Mouse (Mus musculus): ENCODE data around the gene Coro2b.

Gene Coro2b

DNA sequence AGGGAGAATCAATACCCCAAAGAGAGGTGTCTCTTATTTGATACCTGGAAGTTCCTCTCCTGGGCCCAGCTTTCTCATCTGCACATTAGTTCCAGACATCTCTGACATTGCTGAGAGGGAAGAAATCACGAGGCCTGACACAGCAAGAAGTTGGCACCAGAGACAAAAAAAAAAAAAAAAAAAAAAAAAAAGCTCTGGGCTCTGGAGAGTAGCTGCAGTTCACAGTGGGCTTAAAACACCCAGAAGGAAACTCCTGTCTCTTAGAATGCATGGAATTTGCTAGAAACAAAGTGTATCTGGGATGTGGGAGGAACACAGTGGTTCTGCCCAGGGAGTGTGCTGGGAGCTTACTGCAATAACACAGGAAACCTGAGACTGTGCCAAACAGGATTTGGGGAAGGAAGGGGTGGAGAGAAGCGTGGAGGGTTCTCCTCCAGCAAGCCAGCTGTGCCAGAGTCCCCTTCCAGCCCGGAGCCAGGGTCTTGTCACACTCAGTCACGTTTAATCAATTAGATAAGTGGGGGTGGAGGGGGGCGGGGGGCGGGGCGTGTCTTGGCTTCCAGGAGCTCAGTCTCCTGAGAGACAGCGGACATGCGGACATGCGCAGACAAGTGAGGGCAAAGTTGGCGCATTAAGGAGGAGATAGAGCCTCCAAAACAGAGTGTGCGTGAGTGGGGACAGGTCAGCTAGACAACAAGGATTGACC lies 101.1 kb downstream of the Coro2b start:
- peak; percentile 78 to 90 for DNase-seq

DNA sequence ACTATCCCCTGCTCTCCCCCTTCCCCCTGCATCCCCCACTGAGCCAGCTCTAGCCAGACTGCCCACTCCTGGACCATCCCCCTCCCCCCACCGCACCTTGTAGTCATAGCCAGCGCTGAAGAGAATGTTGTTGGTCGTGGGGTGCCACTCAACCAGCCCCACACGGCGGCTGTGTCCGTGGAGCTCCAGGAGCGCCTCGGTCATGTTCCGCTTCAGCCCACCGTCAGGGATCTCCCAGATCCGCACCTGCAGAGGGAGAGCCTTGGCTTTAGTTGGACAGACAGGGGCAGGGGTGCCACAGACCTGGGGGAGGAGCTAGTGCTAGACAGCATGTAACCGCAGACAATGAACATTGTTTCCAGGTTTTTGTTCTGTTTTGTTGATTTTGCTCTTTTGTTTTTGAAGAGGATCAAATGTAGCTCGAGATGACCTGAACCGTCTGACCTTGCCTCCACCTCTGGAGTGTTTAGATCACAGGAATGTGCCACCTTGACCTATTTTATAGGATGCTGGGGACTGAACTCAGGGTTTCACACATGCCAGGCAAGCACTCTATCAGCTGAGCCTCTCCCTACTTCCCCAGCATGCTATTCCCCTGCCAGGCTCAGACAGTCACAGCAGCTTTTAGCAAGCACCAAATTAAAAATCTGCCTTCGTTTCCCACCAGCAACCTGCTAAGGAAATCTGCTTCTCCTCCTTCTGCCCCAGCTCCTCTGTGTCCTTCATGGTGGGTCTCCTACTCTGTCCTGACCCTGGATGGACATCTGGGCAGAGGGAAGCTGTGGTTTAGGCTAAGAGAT lies 104.4 kb downstream of the Coro2b start:
- no peak for DNase-seq

DNA sequence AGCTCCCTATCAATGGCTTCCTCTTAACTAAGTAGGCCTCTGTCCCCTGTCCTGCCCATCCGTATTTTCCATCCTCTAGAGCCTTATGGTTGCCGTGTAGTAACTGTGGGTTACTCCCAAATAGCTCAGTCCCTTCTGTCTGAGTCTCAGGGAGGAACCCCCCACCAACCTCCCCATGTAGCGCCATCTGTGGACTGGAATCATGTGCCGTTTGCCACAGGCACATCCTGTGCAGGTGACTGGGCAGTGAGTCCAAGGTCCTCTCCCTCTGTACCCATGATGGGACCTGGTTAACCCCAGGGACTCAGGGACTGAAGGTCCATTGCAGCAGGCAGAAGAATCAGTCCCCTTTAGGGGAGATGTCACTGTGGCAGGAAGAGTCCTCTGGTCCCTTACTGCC lies 106.1 kb downstream of the Coro2b start:
- no peak for DNase-seq

DNA sequence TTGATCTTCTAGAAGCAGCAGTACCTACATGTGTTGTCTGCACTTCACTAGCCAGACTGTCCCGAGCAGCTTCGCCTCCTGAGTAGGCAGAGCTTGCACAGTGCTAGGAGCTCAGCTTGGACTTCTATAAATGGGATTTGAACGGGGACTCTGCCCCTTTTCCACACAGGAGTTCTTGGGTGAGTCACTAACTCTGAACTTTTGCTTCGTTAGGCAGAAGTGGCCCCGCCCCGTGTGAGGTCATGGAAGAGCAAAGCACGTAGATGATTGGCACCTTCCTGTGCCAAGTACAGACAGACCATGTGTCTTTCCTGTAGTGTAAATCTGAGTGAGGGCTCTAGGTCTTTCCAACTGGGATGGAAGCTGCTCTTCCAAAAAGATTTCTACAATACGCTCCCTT lies 109.8 kb downstream of the Coro2b start:
- peak; percentile 59 to 80 for DNase-seq

DNA sequence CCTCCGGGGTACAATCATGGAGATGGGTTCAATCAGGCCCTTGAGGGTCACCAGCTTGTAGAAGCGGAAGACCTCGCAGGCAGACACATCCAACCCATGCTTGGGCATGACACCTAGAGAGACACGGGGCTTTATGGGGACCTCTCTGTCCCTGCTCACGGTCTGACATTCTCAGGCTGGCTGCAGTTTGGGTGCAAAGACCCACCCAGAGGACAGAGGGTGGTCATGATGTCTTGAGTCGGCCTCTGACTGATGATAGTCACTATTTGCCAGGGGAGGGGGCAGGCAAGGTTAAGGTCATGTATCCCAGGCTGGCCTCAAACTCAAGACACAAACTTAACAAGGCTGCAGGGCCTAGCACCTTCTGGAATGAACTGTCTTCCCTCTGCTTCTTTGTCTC lies 110.3 kb downstream of the Coro2b start:
- no peak for DNase-seq

DNA sequence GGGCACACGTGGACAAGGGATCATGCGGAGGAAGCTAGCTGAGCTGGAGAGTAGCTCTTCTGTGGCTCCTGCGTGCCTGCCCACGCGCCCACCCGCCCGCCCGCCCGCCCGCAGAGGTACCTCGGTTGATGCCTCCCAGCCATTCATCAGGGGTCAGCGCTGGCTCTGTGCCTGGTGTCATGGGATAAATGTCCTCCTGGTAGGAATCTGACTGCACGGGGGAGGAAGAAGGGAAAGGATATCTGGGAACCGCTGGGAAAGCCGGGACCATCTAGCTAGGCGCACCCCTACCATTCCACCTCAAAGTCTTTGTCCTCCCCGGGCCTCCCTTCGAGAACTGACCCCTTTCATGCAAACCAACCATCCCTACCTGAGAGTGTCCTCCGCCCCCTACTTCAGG lies 110.8 kb downstream of the Coro2b start:
- DNase-seq = no peak

DNA sequence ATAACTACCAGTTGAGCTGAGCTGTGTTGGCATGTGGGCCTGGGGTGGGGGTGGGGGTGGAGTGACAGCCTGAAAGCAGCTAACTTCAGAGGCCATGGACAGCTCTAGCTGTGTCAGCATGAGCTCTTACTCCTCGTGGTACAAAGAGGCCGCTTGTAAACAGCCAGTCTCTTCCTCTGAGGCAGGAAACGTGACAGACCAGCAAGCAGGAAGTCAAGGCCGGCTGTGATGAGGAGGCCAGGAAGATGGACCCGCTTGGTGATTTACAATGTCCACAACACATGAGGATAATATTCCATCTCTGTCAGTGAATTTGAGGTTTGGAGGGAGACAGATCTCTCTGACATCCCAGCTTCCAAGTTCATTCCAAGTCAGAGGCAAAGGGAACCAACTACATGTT lies 111.6 kb downstream of the Coro2b start:
- DNase-seq = no peak

DNA sequence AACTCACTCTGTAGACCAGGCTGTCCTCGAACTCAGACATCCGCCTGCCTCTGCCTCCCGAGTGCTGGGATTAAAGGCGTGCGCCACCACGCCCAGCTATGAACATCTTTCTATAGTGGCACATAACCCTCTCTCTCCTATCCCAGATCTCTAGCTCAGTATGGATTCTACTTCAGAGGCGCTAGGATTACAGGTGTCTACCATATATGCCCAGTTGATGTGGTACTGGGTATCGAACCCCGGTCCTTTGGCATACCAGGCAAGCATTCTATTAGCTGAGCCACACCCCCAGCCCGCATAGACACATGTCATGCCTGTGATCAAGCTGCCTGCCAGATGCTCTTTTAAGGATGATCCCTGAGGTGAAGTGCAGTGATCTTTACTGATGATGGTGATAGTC lies 113.0 kb downstream of the Coro2b start:
- no peak for DNase-seq

DNA sequence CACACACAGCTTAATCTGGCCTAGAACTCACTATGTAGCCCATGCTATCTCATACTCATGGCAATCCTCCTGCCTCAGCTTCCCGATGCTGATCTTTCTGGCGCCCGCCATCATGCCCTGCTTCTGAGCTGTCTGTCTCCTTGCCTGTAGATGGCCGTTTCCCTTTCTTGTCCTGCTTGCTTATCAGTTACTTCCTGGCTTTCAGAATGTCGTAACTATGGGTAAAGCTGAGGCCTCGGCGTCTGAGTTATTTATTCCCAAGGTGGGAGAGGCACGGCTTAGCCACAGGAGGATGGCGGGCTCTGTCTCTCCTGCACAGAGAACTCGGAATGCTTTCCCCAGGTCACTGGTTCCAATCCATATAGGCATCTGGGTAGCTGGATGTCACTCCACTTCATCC lies 113.9 kb downstream of the Coro2b start:
- no peak for DNase-seq

DNA sequence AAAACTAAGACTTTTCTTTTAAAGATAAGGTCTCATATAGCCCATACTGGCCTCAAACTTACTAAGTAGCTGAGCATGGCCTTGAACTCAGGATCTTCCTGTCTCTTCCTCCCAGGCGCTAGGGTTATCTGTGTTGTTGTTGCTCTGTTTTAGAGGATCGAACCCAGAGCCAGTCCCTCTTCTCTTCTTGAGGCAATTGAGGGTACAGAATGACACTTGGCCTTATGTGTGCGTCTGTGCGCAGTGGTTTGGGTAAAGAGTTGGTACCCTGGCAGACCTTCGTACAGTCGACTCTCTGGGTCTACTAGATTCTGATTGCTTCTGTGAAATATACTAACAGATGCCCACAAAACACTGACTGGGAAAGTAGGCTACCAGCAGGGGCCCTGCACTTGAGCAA lies 114.9 kb downstream of the Coro2b start:
- no peak for DNase-seq

DNA sequence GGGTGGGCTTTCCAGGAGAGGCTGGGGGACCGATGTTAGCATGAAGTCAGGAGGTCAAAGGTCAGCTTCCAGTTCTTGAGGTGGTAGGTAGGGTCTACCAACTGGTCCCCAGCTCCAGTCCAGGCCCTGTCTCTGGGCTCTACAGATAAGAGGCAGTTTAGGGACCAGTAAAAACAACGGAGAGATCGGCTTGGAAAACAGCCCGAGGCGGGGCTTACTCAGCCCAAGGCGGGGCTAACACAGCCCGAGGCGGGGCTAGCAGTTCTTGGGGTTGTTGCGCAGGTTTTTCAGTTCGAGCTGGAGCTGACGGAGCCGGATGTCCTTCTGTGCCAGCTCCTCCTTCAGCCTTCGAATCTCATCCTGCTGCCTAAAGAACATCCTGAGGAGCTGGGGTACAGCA lies 115.8 kb downstream of the Coro2b start:
- peak; percentile 85 to 91 for DNase-seq

DNA sequence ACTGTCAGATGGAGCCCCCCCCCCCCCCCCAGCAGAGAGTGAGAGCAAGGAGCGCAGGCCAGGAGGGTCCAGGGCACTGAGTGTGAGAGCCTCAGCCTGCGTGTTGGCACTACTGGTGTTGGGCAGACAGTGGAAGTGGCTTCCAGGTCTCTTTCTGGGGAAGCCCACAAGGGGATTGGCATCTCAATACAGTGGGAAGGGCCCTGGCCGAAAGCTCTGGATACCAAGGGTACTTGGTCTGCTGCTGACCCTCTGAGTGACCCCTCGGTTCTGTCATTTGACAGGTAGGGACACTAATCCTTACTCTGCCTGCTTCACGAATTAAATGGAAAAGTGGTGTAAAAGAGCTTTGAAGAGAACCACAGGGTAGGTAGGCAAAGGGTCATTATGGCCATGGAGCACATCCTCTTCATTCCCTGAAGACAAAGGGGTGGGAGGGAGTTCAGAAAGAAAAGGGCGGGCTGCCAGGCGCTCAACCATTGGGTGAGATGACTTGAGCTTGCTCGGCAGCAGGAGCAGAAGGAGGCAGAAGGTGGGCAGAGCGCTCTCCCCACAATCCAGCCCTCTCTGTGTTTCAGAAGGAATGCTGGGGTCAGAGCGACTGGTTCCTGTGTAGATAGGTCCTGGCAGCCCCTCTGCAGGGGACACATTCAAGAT lies 116.5 kb downstream of the Coro2b start:
- no peak for DNase-seq

DNA sequence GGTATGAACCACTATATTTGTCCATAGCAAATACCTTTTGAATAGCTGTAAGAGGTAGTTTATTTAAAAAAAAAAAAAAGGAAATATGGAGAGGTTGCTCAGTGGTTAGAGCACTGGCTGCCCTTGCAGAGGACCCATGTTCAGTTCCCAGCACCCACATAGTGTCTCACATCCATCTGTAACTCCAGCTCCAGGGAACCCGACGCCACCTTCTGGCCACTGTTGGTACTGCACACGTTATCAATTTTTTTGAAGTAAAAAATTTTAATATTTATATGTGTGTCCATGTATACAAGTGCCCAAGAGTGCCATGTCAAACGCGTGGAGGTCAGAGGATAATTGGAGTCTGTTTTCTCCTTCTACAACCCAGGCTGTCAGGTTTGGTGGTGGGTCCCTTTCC lies 118.1 kb downstream of the Coro2b start:
- no peak for DNase-seq

DNA sequence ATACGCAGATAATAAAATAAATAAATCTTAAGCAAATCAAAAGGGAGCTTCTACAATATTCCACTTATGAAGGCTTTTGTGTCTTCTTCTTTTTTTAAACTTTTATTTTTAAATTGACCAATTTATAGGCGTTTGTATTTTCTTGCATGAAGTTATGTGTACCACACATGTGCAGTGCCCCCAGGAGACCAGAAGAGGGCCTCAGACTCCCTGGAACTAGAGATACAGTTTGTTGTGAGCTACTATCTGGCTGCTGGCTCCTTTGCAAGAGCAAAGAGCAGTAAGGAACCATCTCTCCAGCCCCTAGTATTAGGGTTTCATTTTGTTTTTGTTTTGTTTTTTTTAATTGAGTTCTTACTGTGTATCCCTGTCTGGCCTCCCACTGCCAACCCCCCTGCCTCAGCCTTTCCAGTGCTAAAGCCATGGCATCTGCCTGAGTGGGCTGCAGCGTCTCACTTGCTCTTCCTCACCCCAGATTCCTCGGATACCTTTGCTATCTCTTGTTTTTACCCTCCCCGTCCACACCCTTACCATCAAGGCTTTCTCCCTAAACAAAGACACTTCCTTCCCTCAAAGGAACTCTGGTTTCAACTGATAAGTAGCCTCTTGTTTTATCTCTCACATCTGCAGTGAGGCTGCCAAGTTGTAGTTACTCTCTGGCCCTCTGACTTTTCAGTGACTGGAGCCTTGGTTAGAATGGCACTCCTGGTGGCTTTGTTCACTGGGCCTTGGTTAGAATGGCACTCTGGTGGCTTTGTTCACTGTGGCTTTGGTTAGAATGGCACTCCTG lies 129.3 kb downstream of the Coro2b start:
- peak in 1 of 2 experiments; percentile 45 for DNase-seq

DNA sequence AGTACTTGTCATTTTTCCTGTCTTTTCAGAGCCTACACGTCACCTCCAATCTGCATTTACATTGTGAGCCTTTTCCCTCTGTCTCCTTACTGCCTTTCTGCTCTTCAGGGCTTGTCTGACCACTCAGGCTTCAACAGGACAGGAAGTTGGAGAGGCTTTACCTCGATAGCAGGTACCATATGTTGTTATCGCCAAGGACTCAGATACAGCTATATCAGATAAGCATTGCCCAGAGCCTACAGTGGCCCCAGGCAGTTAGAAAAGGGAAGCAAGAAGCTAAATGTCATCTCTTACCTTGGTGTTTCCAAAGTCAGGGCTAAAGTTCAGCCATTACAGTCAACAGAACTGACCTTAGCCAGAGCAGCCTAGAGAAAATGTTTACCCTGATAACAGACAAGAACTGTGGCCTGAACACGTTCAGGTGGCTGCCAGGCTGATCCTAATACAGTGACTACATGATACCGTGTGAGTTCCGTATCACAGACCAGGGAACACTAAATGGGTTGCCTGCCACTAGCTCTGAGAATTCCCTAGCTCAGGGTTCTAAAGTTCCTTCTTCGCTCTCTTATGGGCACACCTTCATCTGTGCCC lies 130.3 kb downstream of the Coro2b start:
- DNase-seq = no peak

DNA sequence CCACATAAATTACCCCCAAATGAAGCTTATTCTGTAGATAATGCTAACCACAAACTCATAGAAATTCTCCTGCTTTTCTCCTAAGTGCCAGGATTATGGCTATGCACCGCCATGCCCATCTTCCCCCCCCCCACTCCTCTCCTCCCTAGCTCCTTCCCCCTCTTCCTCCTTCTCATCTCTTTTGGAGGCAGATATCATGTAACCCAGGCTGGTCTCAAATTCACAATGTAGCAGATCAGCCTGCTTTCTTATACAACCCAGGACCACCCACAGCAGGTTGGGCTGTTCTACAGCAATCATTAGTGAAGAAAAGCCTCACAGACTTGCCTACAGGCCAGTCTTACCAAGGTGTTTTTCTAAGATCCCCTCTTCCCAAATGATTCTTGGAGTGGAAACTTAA lies 135.3 kb downstream of the Coro2b start:
- DNase-seq = no peak

DNA sequence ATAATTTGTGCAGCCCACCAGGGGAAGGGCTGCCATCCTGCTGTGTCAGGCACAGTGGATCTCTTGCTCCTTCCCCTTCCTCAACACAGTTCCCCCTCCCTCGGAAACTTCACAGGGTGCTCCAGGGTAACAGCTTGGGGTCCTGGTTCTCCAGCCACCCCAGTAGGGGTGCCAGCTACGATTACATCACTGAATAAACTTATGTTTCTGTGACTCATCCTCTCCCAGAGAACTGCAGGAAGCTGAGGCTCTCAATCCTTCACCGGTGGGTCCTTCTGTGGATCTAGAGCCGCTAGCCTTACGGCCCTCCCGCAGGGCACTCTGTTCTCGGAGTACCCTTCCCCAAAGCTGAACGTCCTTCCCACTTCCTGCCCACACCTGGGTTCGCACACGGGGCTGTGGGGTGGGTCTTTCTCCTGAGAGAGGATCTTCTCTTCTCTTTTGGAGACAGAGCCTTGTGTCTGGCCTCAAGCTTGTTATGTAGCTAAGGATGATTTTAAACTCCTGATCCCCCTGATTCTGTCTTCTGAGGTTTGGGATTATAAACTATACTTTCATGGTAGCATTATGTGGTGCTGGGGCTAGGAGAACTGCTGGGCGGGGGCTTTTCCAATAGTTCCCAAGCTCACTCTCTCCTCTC lies 136.2 kb downstream of the Coro2b start:
- DNase-seq = no peak

DNA sequence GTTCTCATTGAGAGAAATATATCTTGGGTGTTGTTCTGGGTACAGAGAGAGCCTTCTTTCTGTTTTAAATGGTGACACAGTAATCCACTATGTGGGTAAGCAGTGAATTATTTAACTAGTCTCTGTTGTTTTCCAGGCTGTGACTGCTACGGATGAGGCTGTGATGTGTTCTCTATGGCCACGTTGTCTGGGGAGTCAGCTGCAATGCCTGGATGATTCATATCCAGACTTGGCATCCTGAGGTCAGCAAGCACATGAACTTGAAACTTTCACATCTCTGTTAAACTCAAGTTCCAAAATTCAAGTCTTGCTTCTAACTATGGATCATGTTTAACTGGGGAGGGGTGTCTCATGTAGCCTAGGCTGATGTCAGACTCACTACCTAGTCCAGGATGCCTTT lies 142.7 kb downstream of the Coro2b start:
- DNase-seq = no peak

DNA sequence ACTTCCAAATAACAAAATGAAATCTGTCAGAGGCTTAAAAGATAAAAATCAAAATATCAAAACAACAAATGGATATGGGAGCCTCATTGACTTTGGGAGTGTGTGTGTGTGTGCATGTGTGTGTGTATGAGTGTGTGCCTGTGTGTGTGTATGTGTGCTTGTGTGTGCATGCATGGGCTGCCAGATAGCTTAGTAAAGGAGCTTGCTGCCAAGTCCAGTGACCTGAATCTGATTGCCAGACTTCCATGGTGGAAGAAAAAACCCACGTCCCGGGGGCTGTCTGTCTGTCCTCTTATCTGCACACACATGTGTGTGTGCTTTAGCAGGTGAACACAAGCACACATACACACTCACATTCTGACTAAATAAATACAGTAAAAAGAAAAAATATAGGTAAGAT lies 143.3 kb downstream of the Coro2b start:
- DNase-seq = no peak

DNA sequence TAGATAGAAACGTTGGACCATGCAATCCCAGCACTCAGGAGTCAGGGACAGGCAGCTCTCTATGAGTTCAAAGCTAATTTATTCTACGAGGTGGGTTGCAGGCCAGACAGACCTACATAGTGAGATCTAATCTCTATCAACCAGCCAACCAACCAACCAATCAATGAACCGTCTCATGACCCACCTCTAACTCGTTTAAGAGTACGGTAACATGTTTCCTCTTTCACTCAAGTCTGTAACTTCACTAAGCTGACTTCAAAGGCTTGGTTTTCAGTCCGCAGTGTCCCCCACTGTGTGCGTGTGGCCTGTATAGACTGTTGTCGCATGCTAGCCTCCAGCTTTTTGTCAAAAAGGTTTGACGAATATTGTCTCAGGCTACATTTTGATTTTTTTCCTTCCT lies 147.1 kb downstream of the Coro2b start:
- no peak for DNase-seq

DNA sequence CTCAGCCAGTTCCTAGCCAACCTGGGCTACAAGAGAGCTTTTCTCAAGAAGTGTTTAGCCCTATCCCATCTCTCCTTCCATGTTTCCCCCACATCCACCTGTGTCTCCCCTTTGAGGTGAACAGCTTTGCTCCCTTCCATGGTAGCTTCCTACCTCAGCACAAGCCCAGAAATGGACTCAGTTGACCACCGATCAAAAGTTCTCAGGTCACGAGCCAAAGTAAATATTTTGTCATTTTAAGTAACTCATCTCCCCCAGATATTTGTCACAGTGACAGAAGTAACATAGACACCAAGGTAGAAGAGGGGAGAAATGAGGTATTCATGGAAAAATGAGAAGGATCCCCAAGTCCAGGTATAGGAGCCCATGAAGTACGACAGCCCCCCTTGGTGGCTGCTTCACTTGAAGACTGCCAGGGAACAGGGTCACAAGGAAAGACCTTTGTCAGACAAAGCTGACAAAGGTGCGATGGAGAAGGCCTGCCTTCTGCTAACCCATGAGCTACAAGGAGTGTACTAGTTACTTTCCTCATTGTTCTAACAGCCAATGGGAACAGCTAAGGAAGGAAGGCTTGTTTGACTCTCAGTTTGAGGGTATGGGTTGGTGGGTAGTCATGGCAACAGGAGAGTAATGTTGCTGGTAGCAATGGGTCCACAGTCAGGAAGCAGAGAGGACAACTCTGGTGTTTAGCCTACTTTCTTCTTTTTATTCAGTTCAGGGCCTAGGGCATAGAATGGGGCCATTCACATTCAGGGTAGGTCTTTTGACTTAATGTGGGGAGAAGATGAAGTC lies 150.9 kb downstream of the Coro2b start:
- DNase-seq = no peak

DNA sequence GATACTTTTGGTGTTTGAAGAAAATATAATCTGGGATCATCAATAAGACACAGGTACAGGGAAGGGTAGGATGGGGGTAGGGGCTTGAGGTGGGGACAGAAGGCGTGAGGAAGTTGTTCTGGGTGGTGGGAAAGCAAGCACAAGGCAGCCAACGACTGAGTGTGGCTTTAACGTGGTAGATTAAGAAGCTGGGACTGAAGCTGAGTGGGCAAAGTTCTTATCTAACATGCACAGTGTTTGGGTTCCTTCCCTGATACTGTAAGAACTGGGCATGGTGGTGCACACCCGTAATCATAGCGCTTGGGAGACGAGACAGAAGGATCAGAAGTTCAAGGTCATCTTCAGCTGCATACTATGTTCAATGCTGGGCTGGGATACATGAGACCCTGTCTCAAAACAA lies 151.8 kb downstream of the Coro2b start:
- no peak for DNase-seq

Measured in kidney, adult 8-10 months (tissue).